In the genomic region with DNA sequence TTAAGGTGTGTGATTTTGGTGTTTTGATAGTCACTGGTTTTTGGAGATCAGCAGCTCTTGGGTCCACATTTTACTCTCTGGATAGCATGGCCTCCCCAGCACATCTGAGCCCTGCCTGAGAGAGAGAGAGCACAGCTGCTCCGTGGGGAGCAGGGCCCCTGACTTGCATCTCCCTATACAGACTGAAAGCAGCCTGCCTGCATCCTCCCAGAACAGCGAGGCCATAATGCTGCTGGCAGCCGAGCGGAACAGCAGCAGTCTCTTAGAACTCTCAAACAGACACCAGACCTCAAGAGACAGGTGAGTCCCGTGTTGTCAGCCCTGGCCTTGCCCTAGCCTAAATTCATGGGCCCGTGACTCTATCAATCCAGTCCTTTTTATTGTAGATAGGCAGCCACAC, we compare ENCODE assay signal across 16 mouse cellular contexts. TPM values are rescaled to one million over a fixed set of nuclear protein-coding genes. Genes with fewer than 3 reads are reported as not detected.
"Had no signal": no experiment of that assay in that cellular context is flagged by ENCODE, and none has a peak within 500 bp of the region (broad histone marks: within the 10 kb centered on the region; RNA-seq: fewer than 3 reads in every experiment).

No protein-coding gene starts in this region.

- H3K9ac ChIP-seq: hindbrain, embryonic 15.5 days; limb, embryonic 15.5 days; liver, embryonic 14.5 days had no signal

- H3K36me3 ChIP-seq: hindbrain, embryonic 15.5 days; limb, embryonic 15.5 days had no signal

- DNase-seq: layer of hippocampus, adult 9-11 months; layer of hippocampus, postnatal 36 days; lung, adult 18-20 months had no signal

- H3K4me2 ChIP-seq: hindbrain, embryonic 15.5 days; limb, embryonic 15.5 days had no signal

- H3K4me1 ChIP-seq: hindbrain, embryonic 15.5 days; limb, embryonic 15.5 days had no signal

- ATAC-seq: intestine, embryonic 16.5 days had no signal

- H3K27ac ChIP-seq: hindbrain, embryonic 15.5 days; limb, embryonic 15.5 days; liver, embryonic 14.5 days; stomach, postnatal 0 days had no signal

- H3K27me3 ChIP-seq: hindbrain, embryonic 15.5 days; limb, embryonic 15.5 days had no signal

- H3K4me3 ChIP-seq: hindbrain, embryonic 15.5 days; limb, embryonic 15.5 days had no signal

- H3K9me3 ChIP-seq: hindbrain, embryonic 15.5 days; limb, embryonic 15.5 days had no signal

RNA-seq across cellular contexts. Expression of gene Fam71f2, which starts 8.1 kb away (rescaled TPM):
- polyA plus RNA-seq: stomach, postnatal 0 days had no signal

RNA-seq across cellular contexts. Expression of gene Fam71f1, which starts 31.5 kb away (rescaled TPM):
- total RNA-seq: layer of hippocampus, adult 18-20 months; layer of hippocampus, postnatal 36 days; left cerebral cortex, adult 8-10 months; left cerebral cortex, postnatal 25 days; megakaryocyte-erythroid progenitor cell, adult 5-6 weeks had no signal
- polyA plus RNA-seq: hindbrain, embryonic 11.5 days; hindbrain, embryonic 15.5 days; intestine, embryonic 16.5 days; limb, embryonic 15.5 days; liver, embryonic 14.5 days; lung, embryonic 16.5 days; neural tube, embryonic 14.5 days; stomach, postnatal 0 days; urinary bladder, adult 2 months had no signal
